Mouse (Mus musculus) left cerebral cortex, postnatal 36 days (tissue): ENCODE data around the gene Ppp1cc. TPM values are rescaled to one million over a fixed set of nuclear protein-coding genes. Genes with fewer than 3 reads are reported as not detected.
A peak's percentile ranks its signal among the peaks of the same experiment; 100 is the strongest.
"Not testable (repeated sequence)": the region's sequence is repeated elsewhere in the genome, so short reads cannot be mapped to it uniquely, and the experiment has no call there.

Source experiments
- DNase-seq, 2 experiments: peaks; one replicate each; pipeline ENCODE4 v3.0.0; 2021 to 2022; ENCODE audit warnings: low spot score in 2 of 2, mixed read lengths in 1 of 2
- intact Hi-C: fragments of 180-260 bp; cut with DNase I; formaldehyde crosslinking; loops from one replicate; pipeline ENCODE4 v1.15.1; 2025
- total RNA-seq, 2 experiments: library from RNA; stranded (reverse); gene quantifications; 2 replicates each; pipeline ENCODE4 v1.2.3; 2021

Ppp1cc gene
- total RNA-seq, 2 experiments from 2014 or later = 154 to 200 TPM

DNA sequence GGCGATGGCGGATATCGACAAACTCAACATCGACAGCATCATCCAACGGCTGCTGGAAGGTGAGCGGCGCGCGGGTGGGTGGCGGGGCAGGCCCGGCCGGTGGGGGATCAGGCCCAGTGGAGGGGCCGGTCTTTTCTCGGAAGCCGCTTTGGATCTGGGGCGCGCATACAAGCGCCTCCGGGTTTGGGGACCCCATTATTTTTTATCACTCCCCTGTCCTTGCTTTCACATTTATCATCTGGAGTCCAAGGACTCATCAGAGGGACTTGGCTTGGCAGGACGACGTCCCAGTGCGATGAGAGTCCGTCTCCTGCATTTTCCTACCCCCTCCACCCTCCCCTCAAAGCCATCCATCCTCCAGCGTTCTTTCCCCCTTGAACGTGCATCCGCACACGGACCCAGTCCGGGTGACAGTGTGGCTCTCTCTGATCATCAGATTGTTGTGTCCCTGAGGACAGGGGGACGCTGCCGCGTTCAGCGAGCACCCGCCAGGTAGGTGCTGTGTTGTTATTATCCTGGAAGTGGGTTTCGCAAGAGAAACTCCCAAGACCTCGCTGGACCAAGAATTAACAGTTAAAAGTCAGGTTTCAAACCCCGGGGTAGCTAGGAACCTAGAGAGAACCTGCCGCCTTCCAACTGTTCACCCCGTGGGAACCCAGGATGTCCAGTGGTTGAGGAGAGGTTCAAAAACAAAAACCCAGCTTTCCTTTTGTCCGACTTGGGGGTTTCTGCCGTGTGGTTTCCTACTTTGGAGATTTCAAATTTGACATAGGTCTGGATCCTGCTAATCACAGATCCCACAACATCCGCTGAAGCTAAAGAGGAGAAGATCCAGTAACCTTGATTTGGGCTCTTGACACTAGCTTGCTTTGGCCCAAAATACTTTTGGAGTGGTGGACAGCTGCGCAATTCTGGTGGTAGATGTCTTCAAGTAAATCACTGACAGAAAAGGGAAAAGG, 758 bp downstream of the Ppp1cc start:
- peak in 1 of 2 experiments; percentile 34 for DNase-seq
- intact Hi-C loops = no loop called here

DNA sequence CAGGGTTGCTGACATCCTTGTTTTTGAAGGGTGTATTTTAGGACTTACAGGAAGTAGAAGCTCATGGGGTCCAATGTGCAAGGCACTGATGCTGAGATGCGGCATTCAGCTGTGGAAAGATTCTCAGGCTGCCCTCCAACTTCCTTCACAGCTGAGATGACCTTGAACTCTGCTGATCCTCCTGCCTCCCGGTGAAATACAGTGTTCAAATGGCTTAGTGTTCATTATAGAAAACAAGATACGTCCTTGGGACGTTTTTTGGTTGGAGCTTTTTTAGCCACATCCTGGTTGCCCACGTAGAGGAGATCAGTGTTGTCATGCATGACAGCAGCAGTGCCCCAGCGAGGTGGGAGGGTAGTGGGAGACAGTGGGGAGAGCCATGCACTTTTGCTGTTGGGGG, 5.1 kb downstream of the Ppp1cc start:
- intact Hi-C loops = no loop called here
- no peak for DNase-seq

- no peak for DNase-seq
- intact Hi-C loops = no loop called here
Observed at GRCm38 (mm10) chr5:122164011-122164410, 5.9 kb downstream of the Ppp1cc start.

DNA sequence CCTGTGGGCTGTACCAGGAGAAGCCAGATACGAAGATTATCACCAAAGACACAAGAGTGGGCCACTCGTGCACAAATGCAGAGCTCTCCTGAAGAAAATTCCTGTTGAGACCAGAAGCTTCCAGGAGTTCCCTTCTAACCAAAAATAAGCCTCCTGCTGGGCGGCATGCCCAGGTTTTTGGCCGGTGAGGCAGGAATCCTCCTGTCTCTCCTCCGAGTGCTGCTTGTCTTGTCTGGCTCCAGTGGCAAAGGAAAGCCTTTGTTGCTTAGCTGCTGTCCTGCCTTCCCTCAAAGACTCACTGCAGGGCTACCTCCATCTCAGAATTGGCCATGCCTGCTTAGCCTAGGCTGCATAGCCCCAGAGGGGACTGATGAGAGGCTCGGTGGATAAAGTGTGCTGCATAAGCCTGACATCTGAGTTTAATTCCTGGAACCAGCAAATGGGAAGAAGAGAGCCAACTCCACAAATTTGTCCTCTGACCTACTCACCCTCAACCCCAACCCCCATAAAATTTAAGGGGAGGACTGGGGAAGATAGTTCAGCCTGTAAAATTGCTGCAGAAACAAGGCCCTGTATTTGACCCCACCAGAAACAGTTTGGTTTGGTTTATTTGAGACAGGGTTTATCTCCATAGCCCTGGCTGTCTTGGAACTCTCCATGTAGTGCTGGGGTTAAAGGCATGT, 7.3 kb downstream of the Ppp1cc start:
- intact Hi-C loops = loop anchor here (5.0 kb wide), 2 partner anchors 33 to 77 kb away; no protein-coding TSS in a partner anchor
- DNase-seq = peak; percentile 76 to 77

GRCm38 (mm10) chr5:122166636-122167161, 8.6 kb downstream of the Ppp1cc start:
- DNase-seq = no peak
- intact Hi-C loops = loop anchor here (5.0 kb wide), 2 partner anchors 34 to 76 kb away; no protein-coding TSS in a partner anchor

DNA sequence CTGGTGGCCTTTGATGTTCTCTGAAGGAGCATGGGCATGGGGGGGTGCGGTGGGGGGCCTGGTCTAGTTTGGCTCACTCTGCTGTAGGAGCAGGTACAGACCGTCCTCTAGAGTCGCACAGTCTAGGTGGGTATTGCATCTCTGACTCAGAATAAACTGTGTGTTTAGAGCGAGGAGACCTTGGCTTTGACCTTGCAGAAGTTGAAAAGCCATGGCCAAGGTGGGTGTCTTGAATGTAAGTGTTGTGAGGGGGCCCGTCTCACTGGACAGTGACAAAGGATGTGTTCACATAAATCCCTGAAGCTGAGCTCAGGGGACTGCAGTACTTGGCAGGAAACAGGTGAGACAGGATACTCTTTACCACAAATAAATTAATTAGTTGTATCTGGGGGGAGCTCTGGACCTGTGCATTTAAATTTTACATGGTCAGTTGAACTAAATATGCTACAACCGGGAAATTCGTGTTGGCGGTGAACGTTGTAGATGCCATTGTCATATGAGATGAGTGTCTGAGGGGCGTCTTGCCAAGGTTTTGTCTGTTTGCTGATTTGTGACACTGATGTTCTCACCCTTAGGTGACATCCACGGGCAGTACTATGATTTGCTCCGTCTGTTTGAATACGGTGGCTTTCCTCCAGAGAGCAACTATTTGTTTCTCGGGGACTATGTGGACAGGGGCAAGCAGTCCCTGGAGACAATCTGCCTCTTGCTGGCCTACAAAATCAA, 10.4 kb downstream of the Ppp1cc start:
- intact Hi-C loops = loop anchor here (5.0 kb wide), 2 partner anchors 36 to 74 kb away; no protein-coding TSS in a partner anchor

DNA sequence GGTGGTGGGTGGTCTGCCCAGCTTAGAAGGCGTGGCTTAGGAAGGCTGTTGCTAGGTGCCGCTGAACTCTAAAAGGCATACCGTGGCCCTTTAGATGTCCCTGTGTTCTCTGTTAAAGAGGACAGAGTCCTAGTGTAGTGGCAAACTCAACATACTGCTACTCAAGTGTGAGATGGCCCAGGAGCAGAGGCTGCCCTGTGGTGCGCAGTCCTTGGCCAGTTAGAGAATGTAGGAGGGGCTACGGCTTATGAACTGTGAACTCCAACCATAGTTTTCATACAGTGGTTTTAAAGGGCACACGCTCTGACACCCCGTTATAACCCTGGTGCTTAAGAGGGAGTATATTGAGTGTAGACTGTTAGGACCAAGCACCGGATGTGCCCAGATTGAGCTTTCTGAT, 13.0 kb downstream of the Ppp1cc start:
- intact Hi-C loops = no loop called here
- DNase-seq = no peak

More for the DNA sequence above, 10.4 kb downstream of the Ppp1cc start:
- DNase-seq = no peak

GRCm38 (mm10) chr5:122175402-122175801, 17.3 kb downstream of the Ppp1cc start:
- DNase-seq = no peak
- intact Hi-C loops = no loop called here

- intact Hi-C loops = loop anchor here (2.0 kb wide), 1 partner anchor 45 kb away; no protein-coding TSS in a partner anchor
- DNase-seq = no peak
Observed at GRCm38 (mm10) chr5:122175961-122176360, 17.9 kb downstream of the Ppp1cc start.

GRCm38 (mm10) chr5:122176398-122176797, 18.3 kb downstream of the Ppp1cc start:
- DNase-seq = no peak
- intact Hi-C loops = loop anchor here (2.0 kb wide), 1 partner anchor 46 kb away; no protein-coding TSS in a partner anchor

DNA sequence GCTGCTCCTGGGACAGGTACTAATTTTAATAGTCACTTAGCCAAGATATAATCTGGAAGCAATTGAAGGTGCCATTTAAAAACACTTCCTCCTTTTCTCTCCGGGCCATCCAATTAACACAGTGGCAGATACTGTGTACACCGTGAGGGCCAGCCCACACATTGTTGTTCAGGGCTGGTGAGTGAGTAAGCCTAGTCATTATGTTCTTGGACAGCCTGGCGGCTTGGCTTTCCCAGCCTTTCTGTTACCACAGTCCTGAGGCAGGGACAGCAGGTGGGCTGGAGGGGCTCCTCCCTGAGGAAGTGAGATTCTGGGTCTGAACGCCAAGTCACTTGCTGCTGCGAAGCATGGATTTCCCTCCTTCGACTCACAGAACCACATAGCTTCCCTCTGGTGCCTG, 21.6 kb downstream of the Ppp1cc start:
- intact Hi-C loops = no loop called here
- no peak for DNase-seq

DNA sequence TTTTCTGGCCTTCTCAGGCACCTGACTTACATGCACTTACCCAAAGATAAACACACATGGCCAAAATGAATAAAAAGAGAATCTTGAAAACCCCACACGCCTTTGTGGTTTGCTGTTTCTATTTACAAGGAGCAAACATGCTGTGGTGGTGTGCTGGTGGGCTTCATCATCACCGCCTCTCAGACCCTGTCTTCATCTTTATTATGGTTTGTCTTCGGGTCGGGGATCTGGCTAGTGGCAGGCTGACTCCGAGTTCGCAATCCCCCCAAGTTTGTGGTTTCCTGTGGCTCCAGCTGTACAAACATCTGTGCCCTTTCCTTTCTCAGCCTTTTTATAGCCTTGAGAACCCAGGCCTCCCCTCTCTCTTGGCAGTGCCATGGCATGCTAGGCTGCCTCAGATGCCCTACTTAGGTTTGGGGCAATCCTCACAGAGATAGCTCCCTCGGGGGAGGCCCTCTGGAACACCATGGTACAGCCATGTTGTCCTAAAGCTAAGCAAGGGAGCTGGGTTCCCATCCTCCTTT, 26.3 kb downstream of the Ppp1cc start:
- intact Hi-C loops = no loop called here
- DNase-seq = no peak

GRCm38 (mm10) chr5:122184858-122185257, 26.8 kb downstream of the Ppp1cc start:
- intact Hi-C loops, DNase-seq: not testable (repeated sequence)

DNA sequence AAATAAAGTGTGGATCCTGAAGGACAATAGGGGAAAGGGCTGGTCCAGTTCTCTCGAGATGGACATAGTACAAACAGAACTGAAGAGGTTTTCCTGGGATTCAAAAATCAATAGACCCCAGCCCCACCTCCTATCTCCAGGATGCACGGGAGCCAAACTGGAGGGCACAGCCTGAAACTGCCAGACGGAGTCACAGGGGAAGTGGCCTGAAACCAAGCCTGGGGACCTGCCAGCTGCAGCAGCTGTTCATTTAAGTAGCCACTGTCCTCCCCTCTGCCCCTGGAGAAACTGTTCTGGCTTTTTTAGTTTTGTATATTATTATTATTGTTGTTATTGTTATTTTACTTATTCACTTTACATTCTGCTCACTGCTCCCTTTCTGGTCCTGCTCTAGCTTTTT, 31.0 kb downstream of the Ppp1cc start:
- intact Hi-C loops = no loop called here
- no peak for DNase-seq

GRCm38 (mm10) chr5:122190465-122190864, 32.4 kb downstream of the Ppp1cc start:
- intact Hi-C loops = no loop called here
- DNase-seq = no peak

GRCm38 (mm10) chr5:122191269-122192063, 33.4 kb downstream of the Ppp1cc start:
- DNase-seq = no peak
- intact Hi-C loops = no loop called here

- intact Hi-C loops = no loop called here
- no peak for DNase-seq
Observed at GRCm38 (mm10) chr5:122192347-122192746, 34.3 kb downstream of the Ppp1cc start.

- DNase-seq = no peak
- intact Hi-C loops = no loop called here
Observed at GRCm38 (mm10) chr5:122200872-122201271, 42.8 kb downstream of the Ppp1cc start.
